Mouse (Mus musculus): Measurements from ENCODE around the gene 1700012B09Rik. TPM values are rescaled to one million over a fixed set of nuclear protein-coding genes. Genes with fewer than 3 reads are reported as not detected.

The 1700012B09Rik gene
- polyA plus RNA-seq, 1 experiment = 0.69 TPM

GRCm38 (mm10) chr9:14718332-14718691 lies 52.5 kb downstream of the 1700012B09Rik start:
- Histone ChIP-seq H3K27ac (ENCODE audit: insufficient read depth, low read length) (no peak overlapping the region), H3K4me3 (ENCODE audit: insufficient read depth, low read length) (no peak overlapping the region), H3K4me1 (ENCODE audit: control insufficient read depth, insufficient read depth, low read length) (peaks cover 1% of the 10 kb centered on the region; the same call in 1 of the 2 replicates)
- no peak for TF ChIP-seq POLR2A (IDR thresholded peaks at IDR 0.05; ENCODE audit: extremely low read depth, insufficient read depth, low read length)
- TF ChIP-seq CTCF (IDR thresholded peaks at IDR 0.05; ENCODE audit: extremely low read depth, insufficient read depth, low read length) = no peak

GRCm38 (mm10) chr9:14717689-14718331 lies 53.0 kb downstream of the 1700012B09Rik start:
- TF ChIP-seq CTCF (IDR thresholded peaks at IDR 0.05; ENCODE audit: extremely low read depth, insufficient read depth, low read length) = no peak
- TF ChIP-seq POLR2A (IDR thresholded peaks at IDR 0.05; ENCODE audit: extremely low read depth, insufficient read depth, low read length) = no peak
- Histone ChIP-seq H3K27ac (ENCODE audit: insufficient read depth, low read length) (no peak overlapping the region), H3K4me1 (ENCODE audit: control insufficient read depth, insufficient read depth, low read length) (peaks cover 1% of the 10 kb centered on the region; the same call in 1 of the 2 replicates), H3K4me3 (ENCODE audit: insufficient read depth, low read length) (no peak overlapping the region)

DNA sequence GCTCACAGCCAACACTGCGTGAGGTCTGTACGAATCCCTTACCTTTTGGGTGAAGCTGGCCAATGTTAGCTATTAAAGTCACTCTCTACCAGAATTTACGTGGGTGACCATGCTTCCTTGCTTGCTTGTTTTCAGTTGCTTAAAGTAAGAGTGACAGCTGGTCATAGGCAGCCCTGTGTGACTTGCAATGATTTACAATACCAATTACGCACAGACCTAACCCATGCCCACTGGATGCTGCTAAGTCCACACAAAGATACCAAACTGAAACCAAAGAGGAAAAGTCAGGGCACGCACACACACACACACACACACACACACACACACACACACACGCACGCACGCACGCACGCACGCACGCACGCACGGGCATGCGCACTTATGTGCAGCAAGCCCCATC lies 55.6 kb downstream of the 1700012B09Rik start:
- no peak overlapping the region for H3K4me3 ChIP-seq (ENCODE audit: insufficient read depth, low read length)
- H3K27ac ChIP-seq (ENCODE audit: insufficient read depth, low read length) = no peak overlapping the region
- TF ChIP-seq CTCF (IDR thresholded peaks at IDR 0.05; ENCODE audit: extremely low read depth, insufficient read depth, low read length) (no peak), POLR2A (IDR thresholded peaks at IDR 0.05; ENCODE audit: extremely low read depth, insufficient read depth, low read length) (no peak)
- peaks cover 1% of the 10 kb centered on the region; the same call in 1 of the 2 replicates for H3K4me1 ChIP-seq (ENCODE audit: control insufficient read depth, insufficient read depth, low read length)

GRCm38 (mm10) chr9:14710910-14711309 lies 59.9 kb downstream of the 1700012B09Rik start:
- H3K4me1 ChIP-seq (ENCODE audit: control insufficient read depth, insufficient read depth, low read length) = no peaks in the 10 kb centered on the region
- TF ChIP-seq CTCF (IDR thresholded peaks at IDR 0.05; ENCODE audit: extremely low read depth, insufficient read depth, low read length) = no peak
- TF ChIP-seq POLR2A (IDR thresholded peaks at IDR 0.05; ENCODE audit: extremely low read depth, insufficient read depth, low read length) = no peak
- no peak overlapping the region for H3K27ac ChIP-seq (ENCODE audit: insufficient read depth, low read length)
- no peak overlapping the region for H3K4me3 ChIP-seq (ENCODE audit: insufficient read depth, low read length)

Other genes starting within 250 kb of the 1700012B09Rik start
- 8.0 TPM in 2 replicates for gene Amotl1, start 126.0 kb downstream of the 1700012B09Rik start, polyA plus RNA-seq (2012; rRNA removed)
- gene Piwil4, start 30.3 kb downstream of the 1700012B09Rik start, polyA plus RNA-seq (2012; rRNA removed) = 0.06 TPM in 1 of 2 replicates, not detected in the other
- 0.11 and 0.15 TPM in 2 replicates for gene Fut4, start 18.6 kb downstream of the 1700012B09Rik start, polyA plus RNA-seq (2012; rRNA removed)
- gene Mre11a, start 13.6 kb upstream of the 1700012B09Rik start, polyA plus RNA-seq (2012; rRNA removed) = 6.3 and 6.5 TPM in 2 replicates
- 12.1 and 12.4 TPM in 2 replicates for gene Ankrd49, start 13.8 kb upstream of the 1700012B09Rik start, polyA plus RNA-seq (2012; rRNA removed)
- 21.5 and 24.2 TPM in 2 replicates for gene Gpr83, start 89.2 kb upstream of the 1700012B09Rik start, polyA plus RNA-seq (2012; rRNA removed)
- gene Izumo1r, start 132.9 kb upstream of the 1700012B09Rik start, polyA plus RNA-seq (2012; rRNA removed) = not detected in 2 replicates

Measured in cortical plate, adult 2 months (tissue).